Mouse (Mus musculus): ENCODE measurements at regions not wholly inside any gene's neighbourhood (a gene's known extent, or its start where the extent isn't known, plus 50 kb on each side); places are given as distances from the start of the nearest gene placed in this dataset.

DNA sequence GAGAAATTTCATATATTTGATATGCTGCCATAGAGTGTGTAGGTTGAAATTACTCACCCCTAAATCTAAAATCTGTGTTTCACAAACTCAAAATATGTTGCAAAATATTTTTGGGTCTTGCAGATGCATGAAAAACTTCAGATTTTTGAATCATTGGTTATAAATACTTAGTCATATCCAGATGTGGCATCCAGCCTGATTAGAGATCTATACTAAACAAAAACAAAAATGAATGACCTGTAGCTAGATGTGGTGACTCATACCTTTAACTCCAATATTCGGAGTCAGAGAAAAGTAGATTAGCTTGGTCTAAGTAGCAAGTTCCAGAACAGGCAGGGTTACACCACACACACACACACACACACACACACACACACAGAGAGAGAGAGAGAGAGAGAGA, 475.1 kb upstream of the Zfp960 start:
- no peak for TF ChIP-seq GATA1 (IDR thresholded peaks at IDR 0.05; ENCODE audit: borderline replicate concordance, low read length)
- no peak for TF ChIP-seq FLI1 (IDR thresholded peaks at IDR 0.05; ENCODE audit: low read length)

Measured in megakaryocyte, embryonic 14.5 days (primary cell).